ENCODE assay signal across 8 mouse cellular contexts in the genomic region with DNA sequence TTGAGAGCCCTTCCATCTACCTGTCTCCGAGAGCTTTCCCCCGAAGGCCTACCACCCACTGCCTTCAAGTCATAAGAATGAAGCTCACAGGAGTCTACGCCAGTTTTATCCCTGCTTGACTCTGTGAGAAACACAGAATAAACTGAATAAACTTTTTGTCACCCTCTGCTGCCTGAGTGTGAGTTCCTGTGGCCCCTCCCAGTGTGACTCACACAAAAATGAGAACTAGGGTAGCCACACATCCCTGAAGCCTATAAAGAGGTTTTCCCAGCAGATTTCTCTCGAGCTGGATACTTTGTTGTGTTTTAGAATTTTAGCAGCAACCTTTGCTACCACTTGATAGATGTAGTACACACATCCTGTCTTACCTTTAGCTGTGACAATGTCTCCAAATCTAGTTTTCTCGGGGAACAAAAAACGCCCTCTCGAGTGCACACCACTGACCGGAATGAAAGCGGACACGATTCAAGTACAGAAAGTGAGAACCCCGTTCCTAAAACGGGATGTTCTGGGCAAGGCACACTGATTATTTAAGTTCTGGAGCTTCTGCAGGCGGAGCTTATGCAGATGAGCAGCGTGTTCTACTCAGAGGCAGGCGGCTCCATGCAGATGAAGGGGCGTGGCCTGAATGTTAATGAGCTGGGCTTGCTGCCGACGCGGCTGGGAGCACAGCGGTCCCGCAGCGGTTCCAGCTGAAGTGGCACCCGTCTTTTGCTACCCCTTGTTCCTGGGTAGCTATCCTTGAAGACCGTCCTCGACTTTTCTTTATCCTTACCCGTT. TPM values are rescaled to one million over a fixed set of nuclear protein-coding genes. Genes with fewer than 3 reads are reported as not detected.
A peak's percentile ranks its signal among the peaks of the same experiment; 100 is the strongest.
DNase-seq lines count a peak whose midpoint lies in the region; ATAC-seq lines count a peak whose summit lies in the region.

A gene (plus strand): TSS at position 631 of the 780 bp plus-strand sequence.

- H3K27me3 ChIP-seq in hindbrain, embryonic 13.5 days: peaks cover 35% of the 10 kb centered on the region

- H3K4me1 ChIP-seq in hindbrain, embryonic 13.5 days (replicated peaks): peaks cover 54% of the 10 kb centered on the region

- H3K27ac ChIP-seq in hindbrain, embryonic 13.5 days: 0 out of 2 replicates have a peak within 1 kb of the TSS, but pooled peaks have one; percentile 35

- no peaks in the 10 kb centered on the region for H3K9me3 ChIP-seq in hindbrain, embryonic 13.5 days

- peak; percentile 92 for DNase-seq in MEL-GATA-1-ER (ENCODE audit: extremely low read depth, low read depth)
- DNase-seq in cerebellum, adult 9-10 months: peak; percentile 82
- peak; percentile 77 to 81 for DNase-seq in frontal cortex, postnatal 10 days (ENCODE audit: low spot score in 2 of 2)
- DNase-seq in layer of hippocampus, postnatal 25 days (ENCODE audit: extremely low spot score in 1 of 2, low spot score in 1 of 2): peak; percentile 56 to 65
- peak; percentile 93 for DNase-seq in lung, postnatal 25 days (ENCODE audit: low spot score)
- peak; percentile 64 for DNase-seq in retina, adult 2 months (ENCODE audit: low read depth, low spot score)
- DNase-seq in thymus, postnatal 25 days: peak; percentile 87

- WGBS in hindbrain, embryonic 13.5 days: 12% methylated on average over 26 of the region's 26 CpGs

- peak; percentile 56 for ATAC-seq in hindbrain, embryonic 13.5 days (ENCODE audit: low FRiP score)

- peak within 1 kb of the TSS; percentile 78 for H3K9ac ChIP-seq in hindbrain, embryonic 13.5 days

- peak within 1 kb of the TSS; percentile 89 for H3K4me2 ChIP-seq in hindbrain, embryonic 13.5 days

- H3K4me3 ChIP-seq in hindbrain, embryonic 13.5 days: peak within 1 kb of the TSS; percentile 54

- no peaks in the 10 kb centered on the region for H3K36me3 ChIP-seq in hindbrain, embryonic 13.5 days

RNA-seq across cellular contexts. Expression of the gene that starts here (rescaled TPM):
- polyA plus RNA-seq in hindbrain, embryonic 13.5 days (2015; fragmentation: Nextera tagmentation; extraction: Ambion mirVana): 4.2 and 5.1 TPM in 2 replicates
- total RNA-seq in layer of hippocampus, postnatal 25 days (2021): 10 to 100 TPM; 23.3 to 24.4 TPM

Comparison
In these comparisons a context has a peak if more than half of its experiments do, and no peak if none do; other contexts are left out.
1. Peak in every context shown above with its lines: DNase-seq, ATAC-seq, H3K4me3 ChIP-seq and H3K27ac ChIP-seq.